Mouse (Mus musculus) kidney, adult 2 months (tissue): Measurements from ENCODE around the gene Tesc.

Experiments
- CTCF ChIP-seq: fragments of 200-500 bp; conservative IDR thresholded peaks from 2 replicates; pipeline ENCODE4 v1.5.1; 2011; ENCODE audit warnings: low read depth, mild to moderate bottlenecking, control low read depth, low read length, moderate library complexity, mixed read lengths; ENCODE audit not compliant: insufficient read depth, insufficient read length
- POLR2A ChIP-seq: fragments of 200-500 bp; IDR thresholded peaks from one replicate; pipeline ENCODE4 v1.6.1; 2011; ENCODE audit warnings: low read depth, low read length, control low read depth

GRCm38 (mm10) chr5:118034632-118035031 is 7.1 kb downstream of the Tesc start:
- TF ChIP-seq CTCF (no peak), POLR2A (no peak)
